Mouse (Mus musculus) testis, adult 2 months (tissue): ENCODE measurements around the gene Fam69a. TPM values are rescaled to one million over a fixed set of nuclear protein-coding genes. Genes with fewer than 3 reads are reported as not detected.

Experiments used
- H3K27ac ChIP-seq: fragments of 200-500 bp; 2 replicates; pipeline ENCODE4 v1.5.1; 2012; ENCODE audit warnings: low read depth, low read length; ENCODE audit not compliant: control insufficient read depth, insufficient read depth
- H3K27me3 ChIP-seq: fragments of 200-500 bp; 2 replicates; pipeline ENCODE4 v1.6.1; 2012; ENCODE audit warnings: mild to moderate bottlenecking, low read length, moderate library complexity; ENCODE audit not compliant: control insufficient read depth, insufficient read depth
- H3K36me3 ChIP-seq: fragments of 200-500 bp; 2 replicates; pipeline ENCODE4 v1.6.1; 2012; ENCODE audit warnings: mild to moderate bottlenecking, low read length; ENCODE audit not compliant: control insufficient read depth, insufficient read depth
- H3K4me1 ChIP-seq: fragments of 200-500 bp; 2 replicates; pipeline ENCODE4 v1.6.1; 2012; ENCODE audit warnings: low read length; ENCODE audit not compliant: control insufficient read depth, insufficient read depth
- H3K4me3 ChIP-seq: fragments of 200-500 bp; 2 replicates; pipeline ENCODE4 v1.5.1; 2012; ENCODE audit warnings: low read depth, mild to moderate bottlenecking, low read length, moderate library complexity, mixed read lengths; ENCODE audit not compliant: control insufficient read depth
- CTCF ChIP-seq: fragments of 200-500 bp; IDR thresholded peaks from 2 replicates; pipeline ENCODE4 v1.5.1; 2012; ENCODE audit warnings: low read depth, mild to moderate bottlenecking, inconsistent platforms, low read length, moderate library complexity; ENCODE audit not compliant: control insufficient read depth, insufficient read depth, insufficient replicate concordance
- POLR2A ChIP-seq: fragments of 200-500 bp; IDR thresholded peaks from 2 replicates; pipeline ENCODE4 v1.6.1; 2012; ENCODE audit warnings: low read depth, mild to moderate bottlenecking, inconsistent platforms, low read length, moderate library complexity; ENCODE audit not compliant: control insufficient read depth
- polyA plus RNA-seq: library from polyadenylated mRNA; depleted of rRNA; stranded (reverse); fragments of >200 nt; gene quantifications from 2 replicates; pipeline ENCODE4 v1.2.3, GENCODE M21; 2012

Gene Fam69a
- polyA plus RNA-seq, 1 experiment = 2.3 TPM

DNA sequence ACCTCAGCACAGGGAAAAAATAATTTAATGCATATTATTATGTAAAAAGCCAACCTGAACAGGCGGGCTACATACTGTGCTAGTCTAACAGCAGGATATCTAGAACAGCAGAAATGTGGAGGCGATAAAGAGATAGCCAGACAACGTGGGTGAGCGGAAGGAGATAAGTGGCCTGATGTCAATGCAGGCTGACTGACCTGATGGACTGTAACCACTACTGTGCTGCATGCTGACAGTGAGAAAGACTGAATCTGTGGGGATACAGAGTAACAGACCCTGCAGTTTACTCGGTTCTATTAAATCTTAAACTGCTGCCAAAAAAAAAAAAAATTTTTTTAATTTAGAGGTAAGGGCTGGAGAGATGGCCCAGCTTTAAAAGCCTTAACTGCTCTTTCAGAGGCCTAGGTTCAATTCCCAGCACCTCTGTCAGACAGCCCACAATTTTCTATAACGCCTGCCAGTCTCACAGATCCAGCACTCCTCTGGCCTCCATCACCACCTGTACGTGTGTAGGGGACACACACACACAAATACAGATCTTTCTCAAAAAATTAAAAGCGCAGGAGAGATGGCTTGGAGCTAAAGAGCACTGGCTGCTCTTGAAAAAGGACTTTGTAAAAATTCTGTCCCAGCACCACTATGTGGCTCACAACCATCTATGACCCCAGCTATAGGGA lies 27.1 kb downstream of the Fam69a start:
- no peaks in the 10 kb centered on the region for H3K27me3 ChIP-seq
- no peaks in the 10 kb centered on the region for H3K36me3 ChIP-seq
- no peak for TF ChIP-seq POLR2A
- no peak for TF ChIP-seq CTCF
- no peak overlapping the region for H3K4me3 ChIP-seq
- H3K4me1 ChIP-seq = no peaks in the 10 kb centered on the region
- H3K27ac ChIP-seq = no peak overlapping the region

DNA sequence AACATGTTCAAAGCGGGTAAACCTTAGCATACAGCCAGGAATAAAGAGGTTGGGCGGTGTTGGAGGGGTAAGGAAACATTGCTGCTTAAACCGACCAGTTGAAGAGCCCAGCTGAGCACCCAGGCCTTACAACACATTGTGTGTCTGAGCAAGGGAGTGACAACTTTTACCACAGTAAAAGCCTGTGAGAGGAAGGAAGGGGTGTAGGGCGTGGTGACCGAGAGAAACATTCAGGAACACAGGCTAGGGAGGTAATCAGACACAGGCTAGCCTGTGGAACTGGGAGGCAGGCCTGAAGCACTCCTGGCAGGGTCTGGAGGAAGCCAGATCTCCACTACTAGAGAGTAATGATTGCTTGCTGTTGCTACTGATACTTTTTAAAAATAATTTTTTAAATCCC lies 36.2 kb downstream of the Fam69a start:
- no peak overlapping the region for H3K27ac ChIP-seq
- no peaks in the 10 kb centered on the region for H3K36me3 ChIP-seq
- H3K4me3 ChIP-seq = no peak overlapping the region
- TF ChIP-seq CTCF (no peak), POLR2A (no peak)
- H3K4me1 ChIP-seq = no peaks in the 10 kb centered on the region
- H3K27me3 ChIP-seq = no peaks in the 10 kb centered on the region

DNA sequence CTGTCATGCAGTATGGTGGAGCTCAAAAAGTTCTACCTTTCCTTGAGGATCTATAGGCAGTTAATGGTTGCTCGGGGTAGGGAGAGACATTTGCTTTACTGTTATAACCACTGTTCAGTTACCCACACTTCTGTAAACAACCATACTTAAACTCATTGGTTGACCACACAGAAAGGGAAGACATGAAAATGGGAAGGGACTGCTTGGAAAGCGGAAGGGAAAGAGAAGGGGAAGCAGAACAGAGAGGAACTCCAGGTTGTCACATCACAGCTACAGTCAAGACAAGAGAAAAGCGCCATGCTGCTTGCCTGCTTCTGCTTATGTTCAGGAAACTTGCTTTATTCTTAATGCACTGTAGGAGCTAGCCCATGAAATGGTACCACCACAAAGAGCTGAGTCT lies 37.3 kb downstream of the Fam69a start:
- Histone ChIP-seq H3K36me3 (no peaks in the 10 kb centered on the region), H3K27me3 (no peaks in the 10 kb centered on the region), H3K4me1 (no peaks in the 10 kb centered on the region), H3K27ac (no peak overlapping the region), H3K4me3 (no peak overlapping the region)
- no peak for TF ChIP-seq POLR2A

DNA sequence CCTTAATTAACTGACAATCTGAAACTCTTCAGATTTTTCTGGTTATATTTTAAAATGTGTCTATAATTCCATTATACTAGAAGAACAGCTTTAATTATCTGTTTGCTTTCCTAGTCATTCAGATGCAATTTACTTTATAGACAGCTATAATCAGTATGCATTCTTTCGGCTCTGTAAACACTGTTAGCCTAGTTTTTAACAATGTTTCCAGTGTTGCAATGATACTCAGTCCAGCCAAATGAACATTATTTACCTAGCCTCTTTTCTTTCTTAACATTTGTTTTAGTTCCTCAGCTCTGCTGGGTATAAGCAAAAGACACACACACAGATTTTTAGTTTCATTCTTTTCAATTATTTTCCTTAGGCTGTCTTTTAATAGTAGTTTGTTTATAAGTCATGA lies 38.0 kb downstream of the Fam69a start:
- Histone ChIP-seq H3K36me3 (no peaks in the 10 kb centered on the region), H3K27ac (no peak overlapping the region), H3K27me3 (no peaks in the 10 kb centered on the region), H3K4me1 (peaks cover 3% of the 10 kb centered on the region; the same call in 1 of the 2 replicates), H3K4me3 (no peak overlapping the region)
- TF ChIP-seq POLR2A (no peak), CTCF (no peak)

DNA sequence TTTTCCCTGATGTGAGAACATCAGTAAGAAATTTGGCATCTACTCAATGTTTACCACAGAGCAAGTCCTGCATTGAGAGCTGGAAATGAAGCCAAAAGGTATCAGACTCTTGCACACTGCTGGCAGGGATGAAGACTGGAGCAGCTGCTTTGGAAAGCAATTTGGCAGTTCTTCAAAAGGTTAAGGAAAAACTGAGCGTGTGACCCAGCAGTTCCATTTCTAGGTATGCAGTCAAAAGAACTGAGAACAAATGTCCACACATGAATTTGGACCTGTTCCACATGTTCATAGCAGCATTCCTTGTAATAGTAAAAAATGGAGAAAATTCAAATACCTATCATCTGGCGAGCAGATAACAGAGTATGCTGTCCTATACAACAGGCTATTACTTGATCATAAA lies 39.3 kb downstream of the Fam69a start:
- no peaks in the 10 kb centered on the region for H3K36me3 ChIP-seq
- TF ChIP-seq POLR2A (no peak), CTCF (no peak)
- no peak overlapping the region for H3K27ac ChIP-seq

DNA sequence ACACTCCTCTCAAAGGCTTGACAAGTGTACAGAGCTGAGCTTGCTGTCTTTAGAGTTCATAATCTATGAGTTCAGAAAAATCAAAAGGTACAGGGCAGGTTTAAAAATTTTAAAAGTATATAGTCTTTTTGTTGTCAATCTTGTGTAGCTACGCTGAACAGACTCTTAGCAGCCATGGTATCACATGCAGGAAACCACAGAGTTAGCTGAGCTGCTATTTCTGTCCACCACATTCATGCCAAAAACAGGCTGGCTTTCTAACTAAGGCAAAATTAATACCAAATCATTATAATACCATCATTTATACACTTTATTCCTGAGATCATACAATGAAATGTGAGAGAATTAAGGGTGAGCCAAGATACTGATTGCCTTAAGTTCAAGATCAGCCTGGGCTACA lies 40.4 kb downstream of the Fam69a start:
- H3K4me3 ChIP-seq = no peak overlapping the region
- H3K4me1 ChIP-seq = peaks cover 3% of the 10 kb centered on the region; the same call in 1 of the 2 replicates
- H3K27ac ChIP-seq = no peak overlapping the region
- TF ChIP-seq POLR2A (no peak), CTCF (no peak)
- H3K36me3 ChIP-seq = no peaks in the 10 kb centered on the region
- no peaks in the 10 kb centered on the region for H3K27me3 ChIP-seq

More for the DNA sequence above, 39.3 kb downstream of the Fam69a start:
- no peak overlapping the region for H3K4me3 ChIP-seq
- peaks cover 3% of the 10 kb centered on the region; the same call in 1 of the 2 replicates for H3K4me1 ChIP-seq
- H3K27me3 ChIP-seq = no peaks in the 10 kb centered on the region

DNA sequence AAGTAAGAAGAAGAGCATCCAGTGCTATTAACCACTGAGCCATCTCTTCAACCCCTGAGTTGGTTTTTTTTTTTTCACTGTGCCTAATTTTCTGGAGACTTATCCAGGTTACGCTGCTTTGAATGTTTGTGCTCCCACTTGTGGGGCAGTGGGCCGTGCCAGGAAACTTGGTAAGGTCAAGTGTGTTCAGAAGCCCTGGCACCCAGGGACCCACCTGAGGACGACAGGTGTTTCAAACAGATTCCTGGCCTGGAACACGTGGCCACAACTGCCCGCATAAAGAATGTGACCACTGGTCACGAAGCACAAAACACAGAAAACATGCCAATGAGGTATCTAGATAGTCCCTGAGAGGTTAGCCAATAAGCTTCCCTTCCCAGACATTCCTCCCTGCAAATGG lies 43.4 kb downstream of the Fam69a start:
- Histone ChIP-seq H3K27me3 (no peaks in the 10 kb centered on the region), H3K4me1 (peaks cover 3% of the 10 kb centered on the region; the same call in 1 of the 2 replicates), H3K27ac (no peak overlapping the region)

More for the DNA sequence above, 43.4 kb downstream of the Fam69a start:
- Histone ChIP-seq H3K36me3 (no peaks in the 10 kb centered on the region), H3K4me3 (no peak overlapping the region)
- TF ChIP-seq CTCF = no peak
- TF ChIP-seq POLR2A = no peak
